Mouse (Mus musculus): ENCODE data around the gene Osgep. TPM values are rescaled to one million over a fixed set of nuclear protein-coding genes. Genes with fewer than 3 reads are reported as not detected.

Gene Osgep
- 77.1 and 87.6 TPM in 2 replicates for polyA plus RNA-seq (2015; fragmentation: Nextera tagmentation; extraction: Ambion mirVana)

GRCm38 (mm10) chr14:50924281-50925064 is at the start of gene Osgep, which contains the start of gene Apex1:
TSS of gene Osgep (minus strand) at chr14:50924893.
TSS of gene Apex1 (plus strand) at chr14:50924968.

GRCm38 (mm10) chr14:50955942-50956508 is 31.3 kb upstream of the Osgep start, which contains the start of gene Pnp2:
TSS of gene Pnp2 (plus strand) at chr14:50955992.

GRCm38 (mm10) chr14:50943932-50944667 is 19.4 kb upstream of the Osgep start, which contains the start of gene Gm49342:
TSS of gene Gm49342 (plus strand) at chr14:50944517.

DNA sequence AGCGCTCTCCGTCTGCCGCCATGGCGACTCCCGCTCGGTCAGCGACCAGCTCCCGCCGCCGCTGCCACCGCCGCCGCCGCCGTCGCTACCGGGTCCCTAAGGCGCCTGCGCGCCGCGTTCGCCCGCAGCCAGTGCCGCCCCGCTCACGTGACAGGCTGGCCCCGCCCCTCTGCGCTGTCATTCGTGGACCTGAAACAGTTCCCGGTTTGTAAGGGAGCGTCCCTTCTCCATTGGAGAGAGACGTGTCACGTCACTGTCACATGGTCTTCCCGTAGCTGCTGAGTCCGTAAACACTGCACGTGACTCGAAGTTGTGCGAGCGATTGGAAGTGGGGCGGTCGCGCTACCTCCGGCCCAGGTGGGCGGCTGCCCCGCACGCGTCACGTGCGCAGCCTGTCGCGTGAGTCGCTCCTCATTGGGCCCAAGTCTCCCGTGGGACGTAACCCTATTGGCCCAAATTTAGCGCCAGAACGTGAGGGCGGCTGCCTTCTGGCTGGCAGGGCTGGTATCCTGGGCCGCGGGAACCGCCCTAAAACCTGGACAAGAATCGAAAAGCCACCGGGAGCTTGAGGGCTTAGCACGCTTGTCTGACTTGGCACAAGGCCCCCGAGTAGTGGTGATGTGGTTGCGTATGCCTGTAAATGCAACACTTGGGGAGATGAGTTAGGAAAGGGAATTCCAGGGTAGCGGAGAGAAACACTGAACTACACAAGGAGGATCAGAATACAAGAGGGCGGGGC is 6.2 kb upstream of the Osgep start, which contains the start of the genes Pip4p1 and Pnp:
Pip4p1 (minus strand) TSS at position 103 of the 739 bp plus-strand sequence.
Pnp (plus strand) TSS at position 329 of the 739 bp plus-strand sequence.

GRCm38 (mm10) chr14:50897374-50897765 is 27.3 kb downstream of the Osgep start, which contains the start of gene Klhl33:
TSS of gene Klhl33 (minus strand) at chr14:50897507.

GRCm38 (mm10) chr14:50869889-50870804 is 54.5 kb downstream of the Osgep start, which contains the start of gene Tep1:
TSS of gene Tep1 (minus strand) at chr14:50870560.

Other genes starting within 250 kb of the Osgep start
- not detected in 2 replicates for gene Olfr747, start 231.7 kb downstream of the Osgep start, polyA plus RNA-seq (2015; fragmentation: Nextera tagmentation; extraction: Ambion mirVana)
- not detected in 2 replicates for gene Olfr748, start 217.5 kb downstream of the Osgep start, polyA plus RNA-seq (2015; fragmentation: Nextera tagmentation; extraction: Ambion mirVana)
- not detected in 2 replicates for gene Olfr749, start 179.8 kb downstream of the Osgep start, polyA plus RNA-seq (2015; fragmentation: Nextera tagmentation; extraction: Ambion mirVana)
- gene Ttc5, start 139.4 kb downstream of the Osgep start, polyA plus RNA-seq (2015; fragmentation: Nextera tagmentation; extraction: Ambion mirVana) = 79.0 and 87.6 TPM in 2 replicates
- gene Ccnb1ip1, start 117.2 kb downstream of the Osgep start, polyA plus RNA-seq (2015; fragmentation: Nextera tagmentation; extraction: Ambion mirVana) = not detected in 2 replicates
- 34.4 TPM in 2 replicates for gene Parp2, start 117.1 kb downstream of the Osgep start, polyA plus RNA-seq (2015; fragmentation: Nextera tagmentation; extraction: Ambion mirVana)
- 2.4 and 3.1 TPM in 2 replicates for gene Tep1, start 54.3 kb downstream of the Osgep start, polyA plus RNA-seq (2015; fragmentation: Nextera tagmentation; extraction: Ambion mirVana)
- 4.9 TPM in 2 replicates for gene Klhl33, start 27.4 kb downstream of the Osgep start, polyA plus RNA-seq (2015; fragmentation: Nextera tagmentation; extraction: Ambion mirVana)
- 120 and 123 TPM in 2 replicates for gene Apex1, start 75 bp upstream of the Osgep start, polyA plus RNA-seq (2015; fragmentation: Nextera tagmentation; extraction: Ambion mirVana)
- gene Pip4p1, start 6.0 kb upstream of the Osgep start, polyA plus RNA-seq (2015; fragmentation: Nextera tagmentation; extraction: Ambion mirVana) = 107 and 115 TPM in 2 replicates
- gene Pnp, start 6.2 kb upstream of the Osgep start, polyA plus RNA-seq (2015; fragmentation: Nextera tagmentation; extraction: Ambion mirVana) = 22.7 and 25.6 TPM in 2 replicates
- gene Gm49342, start 19.6 kb upstream of the Osgep start, polyA plus RNA-seq (2015; fragmentation: Nextera tagmentation; extraction: Ambion mirVana) = not detected in 2 replicates
- 1.1 and 1.5 TPM in 2 replicates for gene Pnp2, start 31.1 kb upstream of the Osgep start, polyA plus RNA-seq (2015; fragmentation: Nextera tagmentation; extraction: Ambion mirVana)
- 0.13 TPM in 1 of 2 replicates, not detected in the other for gene Rnase10, start 82.9 kb upstream of the Osgep start, polyA plus RNA-seq (2015; fragmentation: Nextera tagmentation; extraction: Ambion mirVana)
- not detected in 2 replicates for gene Rnase9, start 117.0 kb upstream of the Osgep start, polyA plus RNA-seq (2015; fragmentation: Nextera tagmentation; extraction: Ambion mirVana)
- not detected in 2 replicates for gene Rnase11, start 125.3 kb upstream of the Osgep start, polyA plus RNA-seq (2015; fragmentation: Nextera tagmentation; extraction: Ambion mirVana)
- gene Rnase12, start 132.8 kb upstream of the Osgep start, polyA plus RNA-seq (2015; fragmentation: Nextera tagmentation; extraction: Ambion mirVana) = not detected in 2 replicates
- 0.06 TPM in 1 of 2 replicates, not detected in the other for gene Olfr750, start 149.5 kb upstream of the Osgep start, polyA plus RNA-seq (2015; fragmentation: Nextera tagmentation; extraction: Ambion mirVana)
- gene Rnase4, start 166.2 kb upstream of the Osgep start, polyA plus RNA-seq (2015; fragmentation: Nextera tagmentation; extraction: Ambion mirVana) = 28.1 and 29.2 TPM in 2 replicates
- gene Ang, start 166.3 kb upstream of the Osgep start, polyA plus RNA-seq (2015; fragmentation: Nextera tagmentation; extraction: Ambion mirVana) = 5.1 and 5.8 TPM in 2 replicates
- not detected in 2 replicates for gene Eddm3b, start 189.5 kb upstream of the Osgep start, polyA plus RNA-seq (2015; fragmentation: Nextera tagmentation; extraction: Ambion mirVana)
- 0.62 and 0.72 TPM in 2 replicates for gene Rnase6, start 199.0 kb upstream of the Osgep start, polyA plus RNA-seq (2015; fragmentation: Nextera tagmentation; extraction: Ambion mirVana)
- 0.71 and 1.2 TPM in 2 replicates for gene Rnase1, start 221.9 kb upstream of the Osgep start, polyA plus RNA-seq (2015; fragmentation: Nextera tagmentation; extraction: Ambion mirVana)
- gene Rnase2b, start 237.4 kb upstream of the Osgep start, polyA plus RNA-seq (2015; fragmentation: Nextera tagmentation; extraction: Ambion mirVana) = not detected in 2 replicates